Mouse (Mus musculus): ENCODE results near the gene Rab44. TPM values are rescaled to one million over a fixed set of nuclear protein-coding genes. Genes with fewer than 3 reads are reported as not detected.
A peak's percentile ranks its signal among the peaks of the same experiment; 100 is the strongest.

The Rab44 gene
- polyA plus RNA-seq, 1 experiment: not detected

- peaks cover 3% of the 10 kb centered on the region for H3K4me1 ChIP-seq (ENCODE audit: control insufficient read depth, insufficient read depth, low read length)
- H3K27ac ChIP-seq (ENCODE audit: control insufficient read depth, insufficient read depth, low read depth, low read length): peak overlapping the region; percentile 56; the same call in 1 of the 2 replicates
- TF ChIP-seq CTCF (IDR thresholded peaks at IDR 0.05; ENCODE audit: control insufficient read depth, insufficient read depth, insufficient replicate concordance, low read depth, low read length): no peak
- TF ChIP-seq POLR2A (IDR thresholded peaks at IDR 0.05; ENCODE audit: control insufficient read depth, low read depth, low read length): no peak
- no peaks in the 10 kb centered on the region for H3K27me3 ChIP-seq (ENCODE audit: control insufficient read depth, insufficient read depth, low read length)
- no peak overlapping the region for H3K4me3 ChIP-seq (ENCODE audit: control insufficient read depth, low read depth, low read length)
- H3K36me3 ChIP-seq (ENCODE audit: control insufficient read depth, insufficient read depth, low read length): no peaks in the 10 kb centered on the region
These were observed 41.1 kb upstream of the Rab44 start for GRCm38 (mm10) chr17:29072701-29073307.

GRCm38 (mm10) chr17:29073313-29073712 is 40.6 kb upstream of the Rab44 start:
- H3K36me3 ChIP-seq (ENCODE audit: control insufficient read depth, insufficient read depth, low read length): no peaks in the 10 kb centered on the region
- peak overlapping the region; percentile 56 for H3K27ac ChIP-seq (ENCODE audit: control insufficient read depth, insufficient read depth, low read depth, low read length)
- H3K27me3 ChIP-seq (ENCODE audit: control insufficient read depth, insufficient read depth, low read length): no peaks in the 10 kb centered on the region
- no peak overlapping the region for H3K4me3 ChIP-seq (ENCODE audit: control insufficient read depth, low read depth, low read length)
- H3K4me1 ChIP-seq (ENCODE audit: control insufficient read depth, insufficient read depth, low read length): peaks cover 7% of the 10 kb centered on the region
- TF ChIP-seq POLR2A (IDR thresholded peaks at IDR 0.05; ENCODE audit: control insufficient read depth, low read depth, low read length): no peak

GRCm38 (mm10) chr17:29074085-29074484 is 39.9 kb upstream of the Rab44 start:
- no peaks in the 10 kb centered on the region for H3K27me3 ChIP-seq (ENCODE audit: control insufficient read depth, insufficient read depth, low read length)
- H3K4me1 ChIP-seq (ENCODE audit: control insufficient read depth, insufficient read depth, low read length): peaks cover 14% of the 10 kb centered on the region
- no peaks in the 10 kb centered on the region for H3K36me3 ChIP-seq (ENCODE audit: control insufficient read depth, insufficient read depth, low read length)
- TF ChIP-seq CTCF (IDR thresholded peaks at IDR 0.05; ENCODE audit: control insufficient read depth, insufficient read depth, insufficient replicate concordance, low read depth, low read length) (no peak), POLR2A (IDR thresholded peaks at IDR 0.05; ENCODE audit: control insufficient read depth, low read depth, low read length) (no peak)
- no peak overlapping the region for H3K27ac ChIP-seq (ENCODE audit: control insufficient read depth, insufficient read depth, low read depth, low read length)
- H3K4me3 ChIP-seq (ENCODE audit: control insufficient read depth, low read depth, low read length): no peak overlapping the region

GRCm38 (mm10) chr17:29076235-29076634 is 37.7 kb upstream of the Rab44 start:
- Histone ChIP-seq H3K27ac (ENCODE audit: control insufficient read depth, insufficient read depth, low read depth, low read length) (no peak overlapping the region), H3K4me3 (ENCODE audit: control insufficient read depth, low read depth, low read length) (no peak overlapping the region), H3K4me1 (ENCODE audit: control insufficient read depth, insufficient read depth, low read length) (peaks cover 21% of the 10 kb centered on the region), H3K36me3 (ENCODE audit: control insufficient read depth, insufficient read depth, low read length) (no peaks in the 10 kb centered on the region), H3K27me3 (ENCODE audit: control insufficient read depth, insufficient read depth, low read length) (no peaks in the 10 kb centered on the region)
- TF ChIP-seq CTCF (IDR thresholded peaks at IDR 0.05; ENCODE audit: control insufficient read depth, insufficient read depth, insufficient replicate concordance, low read depth, low read length): no peak
- TF ChIP-seq POLR2A (IDR thresholded peaks at IDR 0.05; ENCODE audit: control insufficient read depth, low read depth, low read length): no peak

- Histone ChIP-seq H3K4me3 (ENCODE audit: control insufficient read depth, low read depth, low read length) (peak overlapping the region; percentile 62), H3K4me1 (ENCODE audit: control insufficient read depth, insufficient read depth, low read length) (peaks cover 25% of the 10 kb centered on the region), H3K36me3 (ENCODE audit: control insufficient read depth, insufficient read depth, low read length) (no peaks in the 10 kb centered on the region), H3K27ac (ENCODE audit: control insufficient read depth, insufficient read depth, low read depth, low read length) (peak overlapping the region; percentile 70; the same call in 1 of the 2 replicates), H3K27me3 (ENCODE audit: control insufficient read depth, insufficient read depth, low read length) (no peaks in the 10 kb centered on the region)
- TF ChIP-seq POLR2A (IDR thresholded peaks at IDR 0.05; ENCODE audit: control insufficient read depth, low read depth, low read length) (peak; percentile 27; the same call in 1 of the 2 replicates), CTCF (IDR thresholded peaks at IDR 0.05; ENCODE audit: control insufficient read depth, insufficient read depth, insufficient replicate concordance, low read depth, low read length) (no peak)
These were observed 36.0 kb upstream of the Rab44 start for GRCm38 (mm10) chr17:29077786-29078509.

- Histone ChIP-seq H3K27me3 (ENCODE audit: control insufficient read depth, insufficient read depth, low read length) (no peaks in the 10 kb centered on the region), H3K4me1 (ENCODE audit: control insufficient read depth, insufficient read depth, low read length) (peaks cover 23% of the 10 kb centered on the region), H3K27ac (ENCODE audit: control insufficient read depth, insufficient read depth, low read depth, low read length) (peak overlapping the region; percentile 70), H3K36me3 (ENCODE audit: control insufficient read depth, insufficient read depth, low read length) (no peaks in the 10 kb centered on the region), H3K4me3 (ENCODE audit: control insufficient read depth, low read depth, low read length) (peak overlapping the region; percentile 62)
- TF ChIP-seq CTCF (IDR thresholded peaks at IDR 0.05; ENCODE audit: control insufficient read depth, insufficient read depth, insufficient replicate concordance, low read depth, low read length) (no peak), POLR2A (IDR thresholded peaks at IDR 0.05; ENCODE audit: control insufficient read depth, low read depth, low read length) (0 out of 2 replicates have a peak, but pooled peaks have one; percentile 44)
These were observed 35.2 kb upstream of the Rab44 start for GRCm38 (mm10) chr17:29078519-29079383.
